Mouse (Mus musculus) megakaryocyte, embryonic 14.5 days (primary cell): ENCODE results near the gene Ppp6r1.

Source experiments
- FLI1 ChIP-seq: IDR thresholded peaks from 2 replicates; pipeline ENCODE4 v1.6.1; 2012; ENCODE audit warnings: low read length, inconsistent platforms, mixed read lengths
- GATA1 ChIP-seq: IDR thresholded peaks from 3 replicates; pipeline ENCODE4 v1.6.1; 2012; ENCODE audit warnings: mixed read lengths, low read length, inconsistent platforms, borderline replicate concordance

DNA sequence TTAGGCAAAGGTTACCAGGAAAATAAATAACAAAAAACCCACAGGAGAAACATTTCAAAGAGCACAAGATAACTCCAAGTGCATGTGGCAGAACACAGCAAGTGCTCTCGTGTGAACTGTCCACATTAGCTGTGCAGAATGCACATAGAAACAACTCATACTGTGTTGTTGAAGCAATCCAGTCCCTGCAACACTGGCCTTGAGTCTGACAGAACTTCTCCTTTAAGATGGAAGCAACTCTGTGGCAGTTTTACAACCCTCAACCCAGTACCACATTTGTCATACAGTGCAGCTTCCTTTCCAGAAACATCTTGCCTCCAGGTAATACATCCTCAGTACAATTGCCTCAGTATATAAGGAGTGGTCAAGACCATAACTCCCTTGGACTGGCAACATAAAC is 2.0 kb downstream of the Ppp6r1 start:
- TF ChIP-seq GATA1 (no peak), FLI1 (no peak)
